Mouse (Mus musculus) heart, postnatal 0 days (tissue): ENCODE results near the gene Jazf1.

Experiments
- CTCF ChIP-seq: IDR thresholded peaks from 2 replicates; pipeline ENCODE4 v1.5.1; 2016; ENCODE audit warnings: antibody characterized with exemption, control low read depth, low read depth
- EP300 ChIP-seq: IDR thresholded peaks from 2 replicates; pipeline ENCODE4 v1.6.1; 2016; ENCODE audit warnings: antibody characterized with exemption, low read depth

- TF ChIP-seq CTCF: no peak
- TF ChIP-seq EP300: no peak
Observed at GRCm38 (mm10) chr6:52954861-52955260, 113.6 kb downstream of the Jazf1 start.
